Mouse (Mus musculus): ENCODE measurements at regions not wholly inside any gene's neighbourhood (a gene's known extent, or its start where the extent isn't known, plus 50 kb on each side); places are given as distances from the start of the nearest gene placed in this dataset.

- DNase-seq: no peak
Measured at GRCm38 (mm10) chr9:83265736-83266135, 119.3 kb upstream of the Hmgn3 start.

DNA sequence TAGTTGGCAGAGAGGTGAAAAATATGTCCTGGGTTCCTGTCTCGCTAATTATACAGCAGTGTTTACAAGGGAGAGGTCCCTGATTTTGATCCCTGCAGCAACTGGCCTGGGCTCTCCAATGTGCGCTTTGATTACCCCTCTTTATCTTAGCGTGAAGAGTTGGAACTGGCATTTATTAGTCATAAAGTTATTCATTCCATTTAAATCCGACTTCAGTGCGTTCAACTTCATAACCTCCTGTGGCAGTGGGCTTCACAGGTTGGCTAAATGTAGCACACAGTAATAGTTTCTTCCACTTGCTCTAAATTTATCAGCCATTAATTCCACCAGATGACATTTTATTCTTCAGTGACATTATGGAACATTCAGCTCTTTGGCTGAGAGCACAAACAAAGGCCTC, 113.0 kb upstream of the Hmgn3 start:
- no peak for DNase-seq

GRCm38 (mm10) chr9:83258986-83259385, 112.5 kb upstream of the Hmgn3 start:
- DNase-seq: no peak

DNA sequence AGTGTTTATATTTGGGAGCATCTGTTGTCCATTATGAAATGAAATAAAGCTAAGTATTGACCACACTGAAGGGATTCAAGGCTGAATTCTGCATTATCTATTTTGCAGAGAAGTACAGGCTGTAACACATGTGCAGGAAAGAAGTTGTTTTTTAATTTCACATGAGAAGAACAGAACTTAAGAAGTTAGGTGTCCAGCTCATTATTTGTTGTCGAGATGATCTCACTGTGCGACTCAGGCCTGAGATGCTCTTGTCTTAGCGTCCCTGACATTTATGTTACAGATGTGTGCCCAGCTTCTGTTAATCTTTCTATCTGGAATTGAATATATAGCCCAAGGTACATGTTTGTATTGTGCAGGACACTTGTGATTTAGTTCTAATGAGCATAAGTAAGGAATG, 112.0 kb upstream of the Hmgn3 start:
- DNase-seq: no peak

GRCm38 (mm10) chr9:83254356-83254755, 107.9 kb upstream of the Hmgn3 start:
- no peak for DNase-seq

DNA sequence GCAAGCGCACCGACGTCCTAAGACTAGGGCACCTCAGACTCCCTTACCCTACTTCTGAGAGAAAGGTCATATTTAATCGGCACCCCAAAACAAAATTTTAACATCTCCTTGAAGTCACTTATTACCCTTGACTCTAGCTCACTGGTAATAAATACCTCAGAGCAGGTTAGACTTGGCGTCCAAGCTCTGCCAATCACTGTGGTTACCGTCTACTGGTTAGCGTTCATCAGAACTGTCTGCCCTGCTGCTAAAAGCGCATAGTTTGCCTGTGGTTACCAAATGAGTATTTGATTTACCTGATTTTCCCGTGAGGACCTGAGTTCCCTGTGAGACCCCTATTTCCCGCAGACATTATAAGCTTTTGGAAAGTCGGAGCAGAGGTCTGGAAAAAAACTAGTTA, 107.3 kb upstream of the Hmgn3 start:
- no peak for DNase-seq

DNA sequence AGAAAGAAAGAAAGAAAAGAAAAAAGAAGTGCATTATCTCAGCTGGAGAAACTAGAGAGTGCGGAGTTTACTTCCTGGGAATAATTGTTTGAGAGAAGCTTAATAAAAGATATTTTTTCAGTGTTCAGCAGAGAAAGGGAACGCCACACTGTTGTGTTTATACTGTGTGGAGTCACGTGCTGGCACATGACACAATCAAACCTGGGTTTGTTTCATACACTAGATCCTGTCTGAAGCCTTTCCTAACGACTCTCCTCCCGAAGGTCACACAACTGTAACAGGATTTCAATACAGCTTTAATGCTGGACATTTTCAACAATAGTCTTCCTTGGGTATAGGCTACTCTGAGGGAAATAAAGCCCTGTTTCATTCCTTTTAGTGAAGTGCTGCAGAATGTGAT, 105.3 kb upstream of the Hmgn3 start:
- DNase-seq: no peak

GRCm38 (mm10) chr9:83249871-83250270, 103.4 kb upstream of the Hmgn3 start:
- no peak for DNase-seq

GRCm38 (mm10) chr9:83248164-83248730, 101.8 kb upstream of the Hmgn3 start:
- no peak for DNase-seq

DNA sequence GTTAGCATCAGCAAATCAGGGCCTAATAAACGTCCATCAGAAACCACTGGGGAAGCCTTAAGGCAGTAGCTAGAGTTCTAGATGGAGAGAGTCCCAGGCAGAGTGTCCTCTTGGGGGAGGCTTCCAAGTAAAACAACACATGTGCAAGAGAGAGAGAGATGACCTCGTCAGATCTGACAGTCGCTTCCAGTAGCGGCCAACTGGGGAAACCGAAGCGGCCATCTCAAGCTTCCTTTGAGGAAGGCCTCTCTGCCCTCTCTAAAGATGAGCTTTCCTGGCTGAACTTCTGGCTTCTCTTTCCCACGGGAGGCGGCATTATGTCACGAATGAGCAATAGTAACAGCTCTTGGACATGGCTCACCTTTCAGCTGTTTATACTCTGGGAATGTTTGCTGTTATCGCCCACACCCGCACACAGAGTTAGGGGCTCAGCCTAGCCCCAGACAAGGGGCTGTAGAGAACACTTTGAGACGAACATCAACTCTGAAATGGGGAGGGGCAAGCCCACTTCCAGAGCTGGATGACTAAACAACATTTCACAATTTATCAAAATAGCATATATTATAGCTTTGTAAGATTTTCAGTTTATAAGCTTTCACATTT, 100.7 kb upstream of the Hmgn3 start:
- DNase-seq: no peak

- DNase-seq: no peak
Measured at GRCm38 (mm10) chr9:83241119-83241518, 94.6 kb upstream of the Hmgn3 start.

GRCm38 (mm10) chr9:83239097-83239496, 92.6 kb upstream of the Hmgn3 start:
- no peak for DNase-seq

DNA sequence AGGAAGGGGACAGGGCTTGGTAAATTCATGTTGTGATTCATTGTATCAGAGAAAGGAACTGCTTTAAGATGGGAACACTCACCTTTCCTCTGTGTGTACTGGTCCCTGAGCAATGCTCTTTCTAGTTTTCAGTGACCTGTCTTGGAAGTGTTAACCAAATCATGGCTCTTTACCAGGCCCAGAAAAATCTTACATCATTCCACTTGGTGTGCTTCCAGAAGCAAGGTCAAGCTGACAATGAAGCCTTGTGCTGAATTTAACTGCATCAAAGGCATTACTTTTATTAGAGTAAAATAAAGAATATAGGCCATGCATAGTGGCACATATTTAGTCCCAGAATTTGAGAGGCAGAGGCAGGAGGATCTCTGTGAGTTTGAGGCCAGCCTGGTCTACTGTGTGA, 75.4 kb upstream of the Hmgn3 start:
- no peak for DNase-seq

- no peak for DNase-seq
Measured at GRCm38 (mm10) chr9:83202583-83202982, 56.1 kb upstream of the Hmgn3 start.

DNA sequence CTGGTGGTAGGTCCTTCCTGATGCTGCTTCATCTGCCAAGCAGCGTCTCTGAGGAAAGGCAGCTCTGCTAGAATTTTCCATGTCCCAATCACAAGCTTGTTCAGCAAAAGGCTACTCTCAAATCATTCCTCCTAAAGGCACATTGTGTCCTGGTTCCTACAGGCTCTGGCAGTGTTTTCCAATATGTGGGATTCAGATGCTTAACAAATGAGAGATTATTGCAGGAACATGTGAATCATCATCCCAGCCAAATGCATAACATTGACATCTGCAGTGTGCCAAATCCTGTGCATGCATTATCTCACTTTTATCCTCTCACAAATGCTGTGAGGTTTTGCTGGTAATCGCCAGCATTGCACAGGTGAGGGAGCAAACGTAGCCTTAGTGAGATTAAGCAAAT, 53.3 kb upstream of the Hmgn3 start:
- no peak for DNase-seq

DNA sequence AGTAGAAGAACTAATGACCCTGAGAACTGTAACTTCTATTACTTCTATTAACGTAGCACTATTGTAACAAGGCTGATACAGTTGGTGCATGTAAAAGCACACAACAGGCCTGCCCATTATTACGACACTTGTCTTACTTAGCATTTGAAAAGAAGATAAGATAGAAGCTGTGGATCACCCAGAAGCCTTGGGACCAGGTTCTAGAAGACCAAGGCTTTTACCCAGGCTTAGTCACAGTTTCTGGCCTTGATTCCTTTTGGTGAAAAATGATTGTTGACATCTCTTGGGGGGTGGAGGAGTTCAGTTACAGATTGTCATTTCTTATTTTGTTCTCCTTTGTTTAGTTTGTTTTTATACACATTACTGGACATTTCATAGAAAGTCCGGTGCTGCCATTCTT, 52.7 kb upstream of the Hmgn3 start:
- DNase-seq: no peak

DNA sequence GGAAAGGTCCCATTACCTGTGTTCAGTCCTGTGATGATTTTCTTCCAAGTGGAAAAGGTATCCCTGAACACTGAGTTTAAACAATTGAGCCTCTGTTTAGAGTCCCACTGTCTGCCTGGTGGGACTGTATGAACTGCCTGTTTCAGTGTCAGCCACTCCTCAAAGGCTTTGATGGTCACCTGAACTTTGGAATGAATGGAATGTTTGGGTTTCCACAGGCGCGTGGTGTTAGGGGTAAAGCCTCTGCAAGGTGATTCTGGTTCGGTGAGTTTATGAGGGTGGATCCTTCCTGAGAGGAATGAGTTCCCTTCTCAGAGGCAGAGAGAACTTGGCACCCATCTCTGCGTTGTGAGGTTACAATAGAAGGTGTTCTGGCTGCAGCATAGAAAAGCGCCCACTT, 50.5 kb upstream of the Hmgn3 start:
- no peak for DNase-seq

Data from right cerebral cortex, postnatal 14 days (tissue).